Mouse (Mus musculus): Measurements from ENCODE around the gene Nans. TPM values are rescaled to one million over a fixed set of nuclear protein-coding genes. Genes with fewer than 3 reads are reported as not detected.

The Nans gene
- polyA plus RNA-seq, 1 experiment from 2014 or later: 78.4 TPM

DNA sequence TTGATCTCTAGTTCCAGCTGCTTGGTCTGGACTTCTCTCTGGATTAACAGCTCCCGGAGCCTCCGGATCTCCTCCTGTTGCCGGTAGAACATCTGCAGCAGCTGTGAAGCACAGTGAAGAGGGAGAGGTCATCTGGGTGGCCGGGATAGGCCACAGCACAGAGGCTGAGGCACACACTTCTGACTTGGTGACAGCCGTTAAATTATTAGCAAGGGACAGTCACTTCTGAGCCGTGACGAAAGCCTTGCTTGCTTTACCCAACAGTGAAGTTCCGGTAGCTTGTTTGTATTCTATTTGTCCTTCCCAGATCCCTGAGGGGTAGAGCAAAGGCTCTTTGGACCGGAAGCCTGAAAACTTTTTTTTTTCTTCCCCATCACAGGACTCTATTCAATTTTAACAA lies 50.1 kb downstream of the Nans start:
- Histone ChIP-seq H3K9ac (no peak overlapping the region), H3K27ac (0 out of 2 replicates have a peak overlapping the region, but pooled peaks have one; percentile 46), H3K4me1 (peaks cover 38% of the 10 kb centered on the region), H3K4me2 (no peak overlapping the region), H3K27me3 (replicated peaks) (peaks cover 50% of the 10 kb centered on the region), H3K9me3 (replicated peaks) (no peaks in the 10 kb centered on the region), H3K4me3 (no peak overlapping the region), H3K36me3 (no peaks in the 10 kb centered on the region)
- no peak for ATAC-seq
- WGBS (ENCODE audit: insufficient replicate concordance): 76% methylated on average over 9 of the region's 9 CpGs

DNA sequence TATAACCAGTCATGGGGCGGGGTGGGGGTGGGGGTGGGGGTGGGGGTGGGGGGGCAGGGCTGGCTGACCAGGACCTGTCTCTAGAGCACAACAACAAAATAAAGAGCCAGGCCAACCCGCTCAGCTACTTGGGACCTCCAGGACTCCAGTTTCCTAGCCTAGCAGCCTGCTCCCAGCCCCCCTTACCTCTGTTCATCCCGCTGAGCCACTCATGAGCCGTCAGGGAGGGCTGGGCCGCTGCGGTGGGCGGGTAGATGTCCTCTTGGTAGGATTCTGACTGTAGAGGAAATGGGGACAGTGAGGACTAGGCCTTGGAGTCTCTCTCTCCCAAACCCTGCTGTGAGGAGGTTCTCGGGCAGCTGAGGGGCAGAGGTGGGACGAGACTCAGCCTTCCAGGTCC lies 52.7 kb downstream of the Nans start:
- ATAC-seq: no peak
- Histone ChIP-seq H3K27ac (no peak overlapping the region), H3K9ac (no peak overlapping the region), H3K4me2 (no peak overlapping the region), H3K4me3 (no peak overlapping the region), H3K36me3 (no peaks in the 10 kb centered on the region), H3K27me3 (replicated peaks) (peaks cover 25% of the 10 kb centered on the region), H3K9me3 (replicated peaks) (no peaks in the 10 kb centered on the region), H3K4me1 (peaks cover 12% of the 10 kb centered on the region)
- 41% methylated on average over 9 of the region's 9 CpGs for WGBS (ENCODE audit: insufficient replicate concordance)

- 81% methylated on average over 13 of the region's 13 CpGs for WGBS (ENCODE audit: insufficient replicate concordance)
- no peaks in the 10 kb centered on the region for H3K9me3 ChIP-seq (replicated peaks)
- H3K4me2 ChIP-seq: no peak overlapping the region
- H3K27me3 ChIP-seq (replicated peaks): peaks cover 7% of the 10 kb centered on the region; the same call in 1 of the 2 replicates
- H3K4me3 ChIP-seq: no peak overlapping the region
- no peak for ATAC-seq
- H3K36me3 ChIP-seq: no peaks in the 10 kb centered on the region
- peaks cover 12% of the 10 kb centered on the region for H3K4me1 ChIP-seq
- no peak overlapping the region for H3K9ac ChIP-seq
- no peak overlapping the region for H3K27ac ChIP-seq
Observed at GRCm38 (mm10) chr4:46543366-46544050, 54.5 kb downstream of the Nans start.

GRCm38 (mm10) chr4:46544313-46544712 lies 55.3 kb downstream of the Nans start:
- 10% methylated on average over 1 of the region's 1 CpGs for WGBS (ENCODE audit: insufficient replicate concordance)
- ATAC-seq: no peak

DNA sequence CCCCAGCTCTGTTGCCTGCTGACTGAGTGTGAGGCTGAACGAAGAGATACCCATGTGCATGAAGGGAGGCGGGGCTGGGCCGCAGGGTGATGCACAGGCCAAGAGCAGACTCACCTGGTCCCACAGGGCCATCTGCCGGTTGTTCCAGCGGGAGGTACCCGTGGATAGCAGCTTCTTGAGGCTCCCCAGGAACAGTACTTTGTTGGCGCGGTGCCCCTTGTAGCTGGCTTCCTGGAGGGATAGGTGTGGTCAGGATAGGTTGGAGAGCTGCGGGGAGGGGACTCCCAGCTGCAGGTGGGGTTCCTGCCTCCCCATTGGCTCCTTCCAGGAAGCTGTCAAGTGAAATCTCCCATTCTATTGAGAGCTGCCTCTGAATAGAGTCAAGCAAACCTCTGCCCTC lies 56.5 kb downstream of the Nans start:
- Histone ChIP-seq H3K4me2 (no peak overlapping the region), H3K36me3 (no peaks in the 10 kb centered on the region), H3K9ac (no peak overlapping the region), H3K27ac (no peak overlapping the region), H3K27me3 (replicated peaks) (no peaks in the 10 kb centered on the region; the same call in 1 of the 2 replicates), H3K4me3 (no peak overlapping the region), H3K9me3 (replicated peaks) (no peaks in the 10 kb centered on the region), H3K4me1 (peaks cover 20% of the 10 kb centered on the region)
- 56% methylated on average over 9 of the region's 9 CpGs for WGBS (ENCODE audit: insufficient replicate concordance)
- no peak for ATAC-seq

More at GRCm38 (mm10) chr4:46544313-46544712, 55.3 kb downstream of the Nans start:
- H3K4me3 ChIP-seq: no peak overlapping the region
- no peak overlapping the region for H3K27ac ChIP-seq
- H3K9me3 ChIP-seq (replicated peaks): no peaks in the 10 kb centered on the region
- H3K4me2 ChIP-seq: no peak overlapping the region
- H3K9ac ChIP-seq: no peak overlapping the region
- no peaks in the 10 kb centered on the region for H3K36me3 ChIP-seq
- H3K4me1 ChIP-seq: peaks cover 12% of the 10 kb centered on the region
- no peaks in the 10 kb centered on the region; the same call in 1 of the 2 replicates for H3K27me3 ChIP-seq (replicated peaks)

GRCm38 (mm10) chr4:46546709-46547108 lies 57.7 kb downstream of the Nans start:
- Histone ChIP-seq H3K4me3 (no peak overlapping the region), H3K4me1 (peaks cover 18% of the 10 kb centered on the region), H3K27ac (no peak overlapping the region), H3K27me3 (replicated peaks) (no peaks in the 10 kb centered on the region; the same call in 1 of the 2 replicates), H3K9me3 (replicated peaks) (no peaks in the 10 kb centered on the region), H3K9ac (no peak overlapping the region), H3K36me3 (no peaks in the 10 kb centered on the region), H3K4me2 (no peak overlapping the region)
- whole genome bisulfite sequencing (ENCODE audit: insufficient replicate concordance): 60% methylated on average over 6 of the region's 6 CpGs
- ATAC-seq: no peak

GRCm38 (mm10) chr4:46549979-46550378 lies 60.9 kb downstream of the Nans start:
- no peaks in the 10 kb centered on the region; the same call in 1 of the 2 replicates for H3K27me3 ChIP-seq (replicated peaks)
- H3K9ac ChIP-seq: no peak overlapping the region
- H3K27ac ChIP-seq: no peak overlapping the region
- no peaks in the 10 kb centered on the region for H3K36me3 ChIP-seq
- no peak overlapping the region for H3K4me3 ChIP-seq
- peaks cover 19% of the 10 kb centered on the region for H3K4me1 ChIP-seq
- 57% methylated on average over 9 of the region's 10 CpGs for WGBS (ENCODE audit: insufficient replicate concordance)
- no peak for ATAC-seq
- H3K4me2 ChIP-seq: no peak overlapping the region
- H3K9me3 ChIP-seq (replicated peaks): no peaks in the 10 kb centered on the region

- Histone ChIP-seq H3K27ac (no peak overlapping the region), H3K4me2 (no peak overlapping the region), H3K36me3 (no peaks in the 10 kb centered on the region), H3K9ac (no peak overlapping the region), H3K27me3 (replicated peaks) (no peaks in the 10 kb centered on the region; the same call in 1 of the 2 replicates), H3K4me1 (peaks cover 24% of the 10 kb centered on the region), H3K9me3 (replicated peaks) (no peaks in the 10 kb centered on the region), H3K4me3 (no peak overlapping the region)
- ATAC-seq: no peak
- WGBS (ENCODE audit: insufficient replicate concordance): 55% methylated on average over 8 of the region's 8 CpGs
Observed at GRCm38 (mm10) chr4:46550406-46550805, 61.4 kb downstream of the Nans start.

Other genes with a start within 250 kb of the Nans start
- gene Foxe1, start 145.6 kb upstream of the Nans start, polyA plus RNA-seq (2016; fragmentation: Nextera tagmentation; extraction: Ambion mirVana): 0.08 TPM in 1 of 2 replicates, not detected in the other
- 9.2 and 11.5 TPM in 2 replicates for gene Trmo, start 99.8 kb upstream of the Nans start, polyA plus RNA-seq (2016; fragmentation: Nextera tagmentation; extraction: Ambion mirVana)
- 425 and 445 TPM in 2 replicates for gene Hemgn, start 75.7 kb upstream of the Nans start, polyA plus RNA-seq (2016; fragmentation: Nextera tagmentation; extraction: Ambion mirVana)
- gene Anp32b, start 38.3 kb upstream of the Nans start, polyA plus RNA-seq (2016; fragmentation: Nextera tagmentation; extraction: Ambion mirVana): 669 and 722 TPM in 2 replicates
- 8.5 and 8.9 TPM in 2 replicates for gene Trim14, start 46.9 kb downstream of the Nans start, polyA plus RNA-seq (2016; fragmentation: Nextera tagmentation; extraction: Ambion mirVana)
- gene Coro2a, start 113.0 kb downstream of the Nans start, polyA plus RNA-seq (2016; fragmentation: Nextera tagmentation; extraction: Ambion mirVana): 4.9 and 5.2 TPM in 2 replicates
- gene Tbc1d2, start 161.0 kb downstream of the Nans start, polyA plus RNA-seq (2016; fragmentation: Nextera tagmentation; extraction: Ambion mirVana): 0.57 and 0.62 TPM in 2 replicates